Mouse (Mus musculus) kidney, postnatal 25 days (tissue): ENCODE measurements at regions not wholly inside any gene's neighbourhood (a gene's known extent, or its start where the extent isn't known, plus 50 kb on each side); places are given as distances from the start of the nearest gene placed in this dataset.

ENCODE experiments used
- DNase-seq, 2 experiments: peaks; one replicate each; pipeline ENCODE4 v3.0.0; 2021; ENCODE audit warnings: mixed read lengths in 2 of 2

DNA sequence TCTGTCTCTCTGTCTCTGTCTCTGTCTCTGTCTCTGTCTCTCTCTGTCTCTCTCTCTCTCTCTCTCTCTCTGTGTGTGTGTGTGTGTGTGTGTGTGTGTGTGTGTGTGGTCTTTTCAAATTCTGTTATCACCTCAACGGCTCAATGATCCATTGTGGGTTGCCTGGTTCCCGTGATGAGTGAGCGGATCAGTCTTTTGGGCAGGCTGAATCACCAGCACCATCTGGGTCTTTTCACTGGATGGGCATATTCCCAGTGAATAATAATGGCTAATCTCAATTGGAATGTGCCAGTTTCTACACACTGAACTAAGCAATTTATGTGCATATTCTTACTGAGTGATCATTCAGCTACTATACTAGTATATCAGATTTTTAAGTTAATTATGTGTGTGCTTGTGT, 216.4 kb downstream of the Lmx1a start:
- no peak for DNase-seq

DNA sequence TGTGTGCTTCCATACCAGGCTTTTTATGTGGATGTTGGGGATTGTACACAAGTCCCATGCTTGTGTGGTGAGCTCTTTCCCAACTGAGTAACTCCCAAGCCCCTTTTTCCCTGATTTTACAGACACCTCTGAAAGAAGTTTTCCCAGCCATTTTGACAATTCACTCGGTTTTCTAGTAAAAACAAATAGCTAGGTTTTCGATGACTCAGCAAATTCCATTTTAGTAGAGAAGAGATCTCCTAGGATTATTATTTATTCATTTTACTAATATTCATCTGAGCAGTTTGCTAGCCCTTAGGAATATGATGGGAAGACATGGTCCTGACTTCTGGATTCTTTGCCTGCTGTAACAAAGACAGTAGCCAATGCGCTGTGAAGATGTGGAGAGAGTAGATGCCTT, 223.0 kb downstream of the Lmx1a start:
- DNase-seq = no peak

- DNase-seq = peak; percentile 76 to 90
Measured at GRCm38 (mm10) chr1:167914982-167915561, 226.0 kb downstream of the Lmx1a start.

DNA sequence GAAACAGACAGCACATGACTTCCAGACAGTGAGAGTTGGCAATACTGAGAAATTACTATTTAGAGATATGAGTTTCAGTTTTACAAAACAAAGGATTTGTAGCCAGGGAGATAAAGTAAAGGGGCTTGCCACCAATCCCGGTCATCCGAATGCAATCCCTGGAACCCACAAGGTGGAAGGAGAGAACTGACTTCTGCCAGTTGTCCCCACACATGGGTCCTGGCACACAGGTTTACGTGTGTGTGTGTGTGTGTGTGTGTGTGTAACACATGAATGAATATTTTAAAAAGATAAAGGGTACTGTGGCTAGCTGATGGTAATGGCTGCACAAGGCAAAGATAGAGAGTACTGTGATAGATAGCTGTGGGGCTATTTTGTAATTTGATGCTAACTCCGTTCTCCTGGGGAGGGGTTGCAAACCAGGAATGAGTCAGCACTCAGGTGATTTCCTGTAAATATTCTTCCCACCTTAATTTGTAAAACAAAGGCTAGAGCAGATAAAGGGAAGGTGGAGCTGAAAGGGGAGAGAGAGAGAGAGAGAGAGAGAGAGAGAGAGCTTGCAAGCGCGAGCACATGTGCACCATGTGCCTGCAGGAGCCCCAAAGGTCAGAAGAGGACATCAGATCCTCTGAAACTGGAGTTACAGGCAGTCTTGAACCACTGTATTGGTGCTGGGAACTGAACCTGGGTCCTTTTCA, 226.7 kb downstream of the Lmx1a start:
- DNase-seq = no peak

GRCm38 (mm10) chr1:167922917-167923316, 233.9 kb downstream of the Lmx1a start:
- DNase-seq = no peak

GRCm38 (mm10) chr1:167928060-167928467, 239.0 kb downstream of the Lmx1a start:
- DNase-seq = no peak

GRCm38 (mm10) chr1:167929729-167930341, 240.8 kb downstream of the Lmx1a start:
- DNase-seq = peak; percentile 3 to 41

DNA sequence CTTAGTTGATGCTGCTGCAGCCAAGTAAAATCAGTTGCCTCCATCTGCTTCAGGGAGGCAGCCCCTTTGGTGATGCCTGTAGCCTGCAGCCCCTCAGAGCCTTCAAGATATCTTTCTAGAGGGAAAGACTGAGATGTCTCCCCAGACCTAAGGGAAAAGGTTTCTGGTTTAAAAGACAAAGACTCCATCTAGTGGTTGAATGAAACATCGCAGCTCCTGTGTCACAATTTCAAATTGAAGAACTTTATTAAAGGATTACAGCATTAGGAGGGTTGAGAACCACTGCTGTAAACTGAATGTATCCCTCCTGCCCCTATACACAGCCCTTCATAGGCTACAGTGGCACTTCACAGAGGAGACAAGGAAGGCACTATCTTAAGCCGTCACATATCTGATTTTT, 243.1 kb downstream of the Lmx1a start:
- peak in 1 of 2 experiments; percentile 37 for DNase-seq

DNA sequence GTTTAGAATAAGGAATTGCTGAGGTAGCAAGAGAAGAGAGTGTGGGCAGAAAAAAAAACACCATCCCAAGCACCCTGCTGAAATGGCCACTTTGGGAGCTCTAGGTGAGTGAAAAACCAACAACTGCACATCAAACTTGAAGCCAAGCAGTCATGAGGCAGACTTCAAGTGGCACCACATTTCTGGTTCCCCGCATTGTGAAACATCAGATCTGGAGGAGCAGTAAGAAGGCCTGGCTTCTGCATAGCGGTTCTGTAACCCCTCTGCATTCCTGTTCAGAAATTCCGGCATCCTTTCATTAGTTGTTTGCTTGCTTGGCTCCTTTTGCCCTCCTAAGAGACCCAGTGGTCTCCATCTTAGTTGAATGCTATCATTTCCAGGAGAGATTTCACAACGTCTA, 247.7 kb downstream of the Lmx1a start:
- DNase-seq = no peak

DNA sequence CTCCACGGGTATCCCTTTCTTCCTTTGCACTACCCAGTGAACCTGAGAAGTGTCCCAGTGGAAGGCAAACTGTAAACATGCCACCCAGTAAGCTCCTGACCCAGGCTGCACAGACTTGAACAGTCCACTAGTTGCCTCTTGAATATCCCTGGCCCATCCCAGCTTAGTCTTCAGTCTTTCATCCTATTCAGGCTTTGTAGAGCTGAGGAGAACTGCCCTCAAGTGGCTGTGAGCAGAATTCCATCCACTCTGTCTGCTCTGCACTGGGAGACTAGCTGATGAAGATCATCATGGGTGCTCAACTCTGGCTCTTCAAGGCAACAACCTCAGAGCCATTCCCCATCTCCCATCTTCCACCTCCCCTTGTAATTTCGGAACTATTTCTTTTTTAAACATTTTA, 249.1 kb downstream of the Lmx1a start:
- DNase-seq = no peak

DNA sequence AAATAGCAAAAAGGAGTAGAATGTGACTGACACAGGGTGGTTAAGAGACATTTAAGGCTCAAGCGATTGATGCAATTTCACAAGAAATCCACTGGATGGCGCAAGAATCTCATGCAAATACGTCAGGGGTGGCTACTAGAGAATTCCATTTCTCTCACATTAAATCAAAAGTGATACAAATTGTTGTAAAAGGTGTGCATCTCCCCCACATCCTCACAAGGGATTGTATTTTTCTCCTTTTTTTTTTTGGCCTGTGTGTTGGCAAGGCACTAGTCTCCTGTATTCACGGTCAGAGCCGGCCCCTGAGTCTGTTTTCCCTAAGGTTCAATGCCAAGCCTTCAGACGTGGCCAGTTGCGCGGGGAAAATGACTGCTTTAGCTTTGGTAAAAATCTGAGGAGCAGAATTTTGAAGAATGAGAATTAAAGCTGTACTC, 253.0 kb downstream of the Lmx1a start:
- DNase-seq = no peak

DNA sequence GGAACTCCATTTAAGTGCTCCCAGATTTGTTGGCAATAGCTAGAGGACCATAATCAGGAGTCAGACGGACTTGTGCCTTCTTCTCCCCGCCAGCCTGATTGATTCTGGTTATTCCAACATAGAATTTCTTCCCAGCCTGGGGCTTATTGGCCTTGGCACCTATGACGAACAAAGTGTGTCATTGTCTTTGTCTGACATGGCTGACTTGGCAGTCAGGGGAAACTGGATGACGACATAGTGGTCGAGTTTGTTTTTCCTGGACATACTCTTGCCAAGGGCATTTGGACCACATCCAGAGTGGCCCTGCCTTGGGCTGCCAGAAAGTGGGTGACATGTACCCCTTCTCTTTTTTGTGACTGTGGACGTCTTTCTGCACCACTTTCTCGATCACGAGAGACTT, 254.1 kb downstream of the Lmx1a start:
- no peak for DNase-seq

DNA sequence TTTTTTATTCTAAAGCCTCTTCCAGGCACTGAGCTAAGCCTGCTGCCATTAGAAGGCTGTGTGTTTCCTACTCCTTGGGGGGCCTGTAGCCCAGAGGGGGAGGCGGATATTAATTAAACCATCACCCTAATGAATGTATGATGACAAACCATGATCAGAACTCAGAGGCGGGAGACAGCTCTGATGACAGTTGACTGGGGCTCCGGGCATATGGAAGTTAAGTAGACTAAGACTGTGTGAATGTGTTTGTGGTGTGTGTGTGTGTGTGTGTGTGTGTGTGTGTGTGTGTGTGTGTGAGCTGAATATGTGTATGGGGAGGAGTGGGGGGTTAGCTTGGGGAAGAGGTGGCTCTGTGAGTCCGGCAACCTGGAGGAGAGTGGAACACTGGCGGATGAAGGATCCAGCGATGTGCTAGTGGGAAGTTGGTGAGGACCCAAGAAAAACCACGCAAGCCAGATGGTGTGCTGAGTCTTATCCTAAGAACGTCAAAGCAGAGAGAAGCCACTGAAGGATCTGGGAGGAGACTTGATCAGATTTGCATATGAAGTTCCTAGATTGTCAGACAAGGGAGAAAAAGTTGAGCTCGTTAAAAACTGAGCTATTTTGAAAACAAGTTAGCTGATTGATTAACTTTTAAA, 256.7 kb downstream of the Lmx1a start:
- no peak for DNase-seq

DNA sequence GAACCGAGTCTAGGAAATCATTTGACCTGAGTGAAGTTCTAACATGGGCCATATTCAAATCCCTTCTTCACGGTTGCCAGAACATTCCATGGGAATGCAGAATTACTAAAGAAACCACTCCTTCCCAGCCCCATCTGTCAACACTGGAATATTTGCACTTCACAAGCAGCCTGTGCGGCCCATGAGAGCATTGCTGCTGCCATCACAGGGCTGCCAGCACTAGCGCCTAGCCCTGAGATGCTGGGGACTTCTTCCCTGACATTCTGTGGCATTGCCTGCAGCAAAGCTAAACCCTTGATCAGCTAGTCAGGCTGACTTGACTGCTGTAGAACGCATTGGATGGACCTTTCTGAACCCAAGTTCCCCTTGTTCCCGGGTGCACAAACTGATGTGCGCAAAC, 258.8 kb downstream of the Lmx1a start:
- no peak for DNase-seq

GRCm38 (mm10) chr1:167951717-167952116, 262.7 kb downstream of the Lmx1a start:
- DNase-seq = no peak

DNA sequence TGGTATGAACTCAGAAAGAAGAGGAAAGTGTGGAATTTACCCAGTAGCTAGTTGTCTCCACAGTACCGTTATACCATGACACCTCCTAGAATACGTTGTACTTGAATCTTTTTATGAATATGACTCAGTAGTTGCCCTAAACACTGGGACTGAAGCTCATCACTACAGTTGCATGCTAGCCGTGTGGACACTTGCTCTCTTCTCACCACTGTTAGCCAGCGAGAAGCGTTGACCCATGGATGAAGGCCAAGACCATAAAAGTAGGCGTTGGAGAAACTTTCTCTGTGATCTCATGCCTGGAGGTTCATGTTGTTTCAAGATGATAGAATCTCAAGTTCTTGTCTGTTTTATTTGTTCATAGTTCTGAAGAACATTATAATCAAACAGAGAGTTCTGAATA, 269.5 kb downstream of the Lmx1a start:
- peak in 1 of 2 experiments; percentile 13 for DNase-seq

- DNase-seq = no peak
Measured at GRCm38 (mm10) chr1:167969545-167969944, 280.5 kb downstream of the Lmx1a start.

DNA sequence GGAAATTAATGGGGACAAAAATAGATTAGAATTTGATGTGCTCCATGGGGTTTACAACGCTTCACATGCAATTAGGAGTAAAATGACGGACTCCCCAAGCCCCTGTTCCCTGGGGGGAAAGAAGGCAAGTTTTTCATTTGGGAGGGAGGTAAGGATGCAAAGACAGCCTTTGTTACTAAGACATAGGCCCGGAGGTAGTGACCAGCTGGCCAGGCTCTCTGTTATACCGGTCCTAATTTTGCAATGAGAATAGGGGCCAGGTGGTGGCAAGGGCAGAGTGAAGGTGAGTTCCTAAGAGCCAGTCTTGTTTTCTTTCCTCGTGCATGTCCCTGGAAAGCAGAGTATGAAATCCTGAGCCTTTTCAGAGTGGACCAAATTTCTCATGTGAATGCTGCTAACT, 280.9 kb downstream of the Lmx1a start:
- no peak for DNase-seq

- DNase-seq = no peak
Measured at GRCm38 (mm10) chr1:167976708-167977107, 287.7 kb downstream of the Lmx1a start.

DNA sequence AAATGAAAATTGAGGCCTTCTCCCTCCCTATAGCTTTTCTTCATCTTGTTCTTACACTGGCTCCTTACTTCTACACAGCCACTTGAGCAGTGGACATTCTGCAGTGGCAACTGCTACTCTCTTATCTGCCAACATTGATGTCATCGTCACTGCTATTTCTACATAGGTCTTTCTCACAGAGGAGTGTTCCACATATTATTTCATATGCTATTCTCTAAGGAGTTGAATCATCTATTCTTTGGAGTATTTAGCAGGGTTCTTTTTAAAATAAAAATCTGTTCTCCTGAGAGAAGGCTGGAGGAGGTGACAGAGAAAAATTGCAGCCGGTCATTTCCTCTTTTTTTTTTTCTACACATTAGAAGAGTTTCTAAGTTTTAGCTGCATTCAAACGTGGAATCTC, 290.1 kb downstream of the Lmx1a start:
- no peak for DNase-seq

GRCm38 (mm10) chr1:167979588-167979987, 290.6 kb downstream of the Lmx1a start:
- DNase-seq = no peak

DNA sequence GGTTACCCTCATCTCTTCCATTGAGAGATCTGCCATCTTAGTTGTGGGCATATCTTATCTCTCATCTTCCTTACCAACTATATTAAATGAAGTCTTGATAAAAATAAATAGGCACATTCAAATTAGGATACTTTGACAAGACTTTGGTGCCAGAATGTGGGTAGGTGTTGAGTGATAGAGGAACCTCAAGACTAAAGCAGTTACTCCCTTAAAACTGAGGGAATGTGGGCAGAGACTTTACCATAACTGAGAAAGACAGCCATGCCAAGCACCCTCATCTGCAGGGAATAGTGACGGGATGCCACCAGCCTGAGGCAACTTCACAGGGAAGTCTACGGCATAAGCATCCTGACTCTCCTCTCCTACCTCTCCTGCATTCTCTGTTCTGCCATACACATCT, 292.3 kb downstream of the Lmx1a start:
- no peak for DNase-seq

DNA sequence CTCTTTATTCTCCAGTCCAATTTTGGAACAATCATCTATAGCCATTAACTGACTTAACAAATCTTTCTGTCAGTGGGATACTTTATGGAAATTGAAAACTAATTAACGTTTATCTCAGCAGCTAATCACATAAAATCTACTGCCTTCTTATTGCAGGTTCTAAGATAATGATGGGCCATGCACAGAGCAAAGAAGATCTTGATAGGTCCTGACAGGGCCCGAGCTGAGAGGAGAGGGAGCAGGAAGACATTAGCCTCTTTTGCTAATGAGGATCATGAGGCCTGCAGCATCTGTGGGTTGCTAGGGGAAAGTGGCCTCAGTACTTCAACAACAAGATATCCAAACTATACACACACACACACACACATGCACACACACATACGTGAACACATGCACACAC, 318.4 kb downstream of the Lmx1a start:
- no peak for DNase-seq

DNA sequence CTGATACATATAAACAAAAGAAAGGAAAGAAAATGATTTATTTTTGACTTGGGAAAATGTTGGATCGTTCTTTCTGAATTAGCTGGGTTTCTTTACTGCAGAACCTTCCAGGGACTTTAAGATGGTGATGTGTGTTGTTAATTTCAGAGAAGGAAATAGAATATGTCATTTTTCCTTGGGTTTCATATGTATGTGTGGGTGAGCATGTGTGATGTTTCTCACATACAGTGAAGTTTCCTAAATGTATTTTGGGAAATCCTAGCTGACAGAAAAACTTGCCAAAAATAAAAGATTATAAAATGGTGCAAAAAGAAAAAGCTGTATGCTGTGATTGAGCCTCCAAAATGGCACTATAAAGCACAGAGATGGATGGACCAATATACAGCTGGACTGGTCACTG, 319.2 kb downstream of the Lmx1a start:
- no peak for DNase-seq
